Mouse (Mus musculus) limb, embryonic 14.5 days (tissue): Measurements from ENCODE around the gene Apol6. TPM values are rescaled to one million over a fixed set of nuclear protein-coding genes. Genes with fewer than 3 reads are reported as not detected.

Experiments
- ATAC-seq: fragments of 200-750 bp; cut with Nextera tagmentation; 2 replicates; pipeline ENCODE4 v1.8.0; 2017; ENCODE audit warnings: low read depth, moderate number of reproducible peaks, moderate TSS enrichment; ENCODE audit not compliant: low FRiP score
- DNase-seq: peaks from one replicate; pipeline ENCODE4 v3.0.0-alpha.2; 2015; ENCODE audit warnings: low spot score
- H3K27ac ChIP-seq: fragments of 300-500 bp; sonication (generic); replicated peaks from 2 replicates; pipeline ENCODE4 v1.5.1; 2014; ENCODE audit warnings: low read depth, mild to moderate bottlenecking, low read length, moderate library complexity, mixed read lengths
- H3K27me3 ChIP-seq: fragments of 300-500 bp; sonication (generic); 2 replicates; pipeline ENCODE4 v1.6.1; 2014; ENCODE audit warnings: low read length, mixed read lengths; ENCODE audit not compliant: control insufficient read depth, insufficient read depth
- H3K36me3 ChIP-seq: fragments of 300-500 bp; sonication (generic); 2 replicates; pipeline ENCODE4 v1.6.1; 2014; ENCODE audit warnings: mild to moderate bottlenecking, low read length, moderate library complexity, mixed read lengths; ENCODE audit not compliant: control insufficient read depth, insufficient read depth
- H3K4me1 ChIP-seq: fragments of 300-500 bp; sonication (generic); 2 replicates; pipeline ENCODE4 v1.6.1; 2014; ENCODE audit warnings: antibody characterized with exemption, low read length, mixed read lengths; ENCODE audit not compliant: control insufficient read depth, insufficient read depth
- H3K4me2 ChIP-seq: fragments of 300-500 bp; sonication (generic); replicated peaks from 2 replicates; pipeline ENCODE4 v1.6.1; 2014; ENCODE audit warnings: low read depth, mild to moderate bottlenecking, low read length, moderate library complexity; ENCODE audit not compliant: severe bottlenecking
- H3K4me3 ChIP-seq: fragments of 300-500 bp; sonication (generic); replicated peaks from 2 replicates; pipeline ENCODE4 v1.5.1; 2014; ENCODE audit warnings: low read length
- H3K9ac ChIP-seq: fragments of 300-500 bp; sonication (generic); 2 replicates; pipeline ENCODE4 v1.6.1; 2014; ENCODE audit warnings: mild to moderate bottlenecking, low read depth, low read length, moderate library complexity; ENCODE audit not compliant: severe bottlenecking
- H3K9me3 ChIP-seq: fragments of 300-500 bp; sonication (generic); 2 replicates; pipeline ENCODE4 v1.6.1; 2016; ENCODE audit warnings: low read length; ENCODE audit not compliant: control insufficient read depth
- POLR2A ChIP-seq: fragments of 200-500 bp; IDR thresholded peaks from 2 replicates; pipeline ENCODE4 v1.8.0; 2012; ENCODE audit warnings: inconsistent platforms, mild to moderate bottlenecking, moderate library complexity, borderline replicate concordance; ENCODE audit not compliant: insufficient read depth, insufficient read length; ENCODE audit errors: extremely low read depth
- WGBS: fragments of 180-500 bp; shearing (Covaris S2); extraction: QIAGEN DNeasy Blood & Tissue Kit; methylation state at CpG from one replicate; pipeline ENCODE4 v1.1.7; 2014; 5-methylcytosine and 5-hydroxymethylcytosine counted together
- polyA plus RNA-seq, 2 experiments: library from polyadenylated mRNA; depleted of rRNA in 1 of 2; stranded (reverse) in 1 of 2; unstranded in 1 of 2; fragments of >200 nt; fragmentation: Nextera tagmentation in 1 of 2; extraction: Ambion mirVana in 1 of 2; gene quantifications; 2 replicates each; pipeline versions ENCODE4 v1.2.1 to v1.2.3; 2012 to 2014

The Apol6 gene
- polyA plus RNA-seq, 2 experiments, result 0.49 TPM; not detected in 1

- TF ChIP-seq POLR2A, result no peak
- H3K36me3 ChIP-seq, result no peaks in the 10 kb centered on the region
- ATAC-seq (no peak), DNase-seq (no peak)
- no peaks in the 10 kb centered on the region for H3K27me3 ChIP-seq
- no peak overlapping the region for H3K4me3 ChIP-seq
- no peak overlapping the region for H3K9ac ChIP-seq
- 15% methylated on average over 1 of the region's 1 CpGs for WGBS
- H3K4me2 ChIP-seq, result no peak overlapping the region
- no peaks in the 10 kb centered on the region; the same call in 1 of the 2 replicates for H3K4me1 ChIP-seq
- no peak overlapping the region for H3K27ac ChIP-seq
- no peaks in the 10 kb centered on the region for H3K9me3 ChIP-seq
Observed at GRCm38 (mm10) chr15:77052176-77052575, 7.6 kb downstream of the Apol6 start.

GRCm38 (mm10) chr15:77053021-77053420 is 8.5 kb downstream of the Apol6 start:
- no peaks in the 10 kb centered on the region for H3K36me3 ChIP-seq
- no peak for TF ChIP-seq POLR2A
- H3K27me3 ChIP-seq, result no peaks in the 10 kb centered on the region
- H3K4me3 ChIP-seq, result no peak overlapping the region
- no peak overlapping the region for H3K27ac ChIP-seq
- no peak for DNase-seq
- ATAC-seq, result no peak
- H3K4me2 ChIP-seq, result no peak overlapping the region
- WGBS, result 75% methylated on average over 1 of the region's 1 CpGs
- H3K9ac ChIP-seq, result no peak overlapping the region
- H3K4me1 ChIP-seq, result no peaks in the 10 kb centered on the region; the same call in 1 of the 2 replicates
- H3K9me3 ChIP-seq, result no peaks in the 10 kb centered on the region

GRCm38 (mm10) chr15:77054611-77055175 is 10.2 kb downstream of the Apol6 start:
- no peaks in the 10 kb centered on the region; the same call in 1 of the 2 replicates for H3K4me1 ChIP-seq
- no peak overlapping the region for H3K27ac ChIP-seq
- TF ChIP-seq POLR2A, result no peak
- H3K9me3 ChIP-seq, result 0 out of 2 replicates have a peak, but pooled peaks cover 3% of the 10 kb centered on the region
- H3K4me3 ChIP-seq, result no peak overlapping the region
- no peak overlapping the region for H3K9ac ChIP-seq
- H3K27me3 ChIP-seq, result no peaks in the 10 kb centered on the region
- ATAC-seq (no peak), DNase-seq (no peak)
- H3K36me3 ChIP-seq, result no peaks in the 10 kb centered on the region
- WGBS, result 64% methylated on average over 5 of the region's 5 CpGs
- no peak overlapping the region for H3K4me2 ChIP-seq

GRCm38 (mm10) chr15:77056001-77056790 is 11.7 kb downstream of the Apol6 start:
- H3K9ac ChIP-seq, result no peak overlapping the region
- no peaks in the 10 kb centered on the region for H3K27me3 ChIP-seq
- ATAC-seq (no peak), DNase-seq (no peak)
- TF ChIP-seq POLR2A, result no peak
- 0 out of 2 replicates have a peak, but pooled peaks cover 3% of the 10 kb centered on the region for H3K9me3 ChIP-seq
- H3K4me3 ChIP-seq, result no peak overlapping the region
- H3K4me2 ChIP-seq, result no peak overlapping the region
- H3K4me1 ChIP-seq, result no peaks in the 10 kb centered on the region; the same call in 1 of the 2 replicates
- no peak overlapping the region for H3K27ac ChIP-seq
- H3K36me3 ChIP-seq, result no peaks in the 10 kb centered on the region
- 45% methylated on average over 6 of the region's 6 CpGs for WGBS

- H3K4me3 ChIP-seq, result no peak overlapping the region
- no peak for DNase-seq
- no peak overlapping the region for H3K4me2 ChIP-seq
- no peaks in the 10 kb centered on the region; the same call in 1 of the 2 replicates for H3K4me1 ChIP-seq
- H3K27ac ChIP-seq, result no peak overlapping the region
- ATAC-seq, result no peak
- H3K36me3 ChIP-seq, result no peaks in the 10 kb centered on the region
- 0 out of 2 replicates have a peak, but pooled peaks cover 3% of the 10 kb centered on the region for H3K9me3 ChIP-seq
- no peak overlapping the region for H3K9ac ChIP-seq
- TF ChIP-seq POLR2A, result no peak
- 50% methylated on average over 3 of the region's 3 CpGs for WGBS
- no peaks in the 10 kb centered on the region for H3K27me3 ChIP-seq
Observed at GRCm38 (mm10) chr15:77056791-77057051, 12.2 kb downstream of the Apol6 start.
